Mouse (Mus musculus): Measurements from ENCODE around the gene Ltb.

The Ltb gene

DNA sequence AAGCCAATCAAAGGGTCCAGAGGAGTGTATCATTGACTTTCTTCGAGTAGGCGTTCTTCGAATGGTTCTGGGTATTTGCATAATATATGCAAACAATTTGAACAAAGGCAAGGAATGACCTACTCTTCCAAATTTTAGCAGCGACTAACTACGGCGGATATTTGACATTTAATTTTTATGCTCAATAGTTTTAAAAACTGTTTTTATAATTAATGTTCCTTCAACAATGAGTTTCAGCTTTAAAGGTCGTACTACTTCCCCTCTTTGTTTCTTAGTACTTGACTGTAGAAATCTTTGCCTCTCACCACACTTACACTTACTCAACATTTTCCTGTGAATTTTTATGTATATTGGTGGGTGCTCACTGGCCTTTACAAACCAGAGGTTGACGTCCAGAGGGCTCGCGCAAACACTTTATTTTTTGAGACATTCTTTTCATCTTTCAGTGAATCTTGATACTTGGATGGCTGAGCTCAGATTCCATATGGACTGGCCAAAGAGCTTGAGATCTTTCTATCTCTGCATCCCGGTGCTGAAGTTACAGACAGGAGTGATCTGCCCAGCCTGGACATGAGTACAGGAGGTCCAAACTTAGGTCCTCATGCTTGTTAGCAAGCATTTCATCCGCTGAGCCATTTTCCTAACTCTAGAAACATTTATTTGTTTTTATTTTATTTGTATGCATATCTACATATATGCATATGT lies 28.6 kb upstream of the Ltb start:
- no peak for DNase-seq

- DNase-seq: peak; percentile 73
These were observed 27.7 kb upstream of the Ltb start for GRCm38 (mm10) chr17:35166352-35167035.

GRCm38 (mm10) chr17:35167794-35168193 lies 26.4 kb upstream of the Ltb start:
- DNase-seq: no peak

DNA sequence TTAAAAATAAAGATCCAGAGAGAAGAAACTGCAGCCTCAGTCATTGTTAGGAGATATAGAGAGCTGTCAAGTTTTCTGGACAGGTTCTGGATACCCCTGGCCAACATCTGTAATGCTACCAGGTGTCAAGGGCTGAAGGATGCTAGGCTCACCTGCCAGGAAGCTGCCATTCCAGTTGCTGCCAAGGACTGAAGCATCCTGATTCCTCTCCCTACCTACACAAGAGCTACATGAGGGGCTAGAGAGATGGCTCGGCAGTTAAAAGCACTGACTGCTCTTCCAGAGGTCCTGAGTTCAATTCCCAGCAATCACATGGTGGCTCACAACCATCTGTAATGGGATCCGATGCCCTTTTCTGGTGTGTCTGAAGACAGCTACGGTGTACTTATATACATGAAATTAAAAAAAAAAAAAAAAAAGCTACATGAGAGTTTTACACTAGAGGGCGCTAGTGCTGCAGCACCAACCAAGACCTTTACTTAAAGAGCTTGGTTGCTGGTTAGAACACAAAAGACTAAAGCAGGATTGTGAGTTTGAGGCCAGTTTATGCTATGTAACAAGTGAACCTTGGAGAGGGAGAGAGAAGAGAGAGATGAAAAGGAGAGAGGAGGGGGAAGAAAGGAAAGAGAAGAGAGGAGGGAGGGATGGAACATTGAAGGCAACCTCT lies 25.6 kb upstream of the Ltb start:
- no peak for DNase-seq

GRCm38 (mm10) chr17:35172445-35173234 lies 21.6 kb upstream of the Ltb start:
- DNase-seq: no peak

DNA sequence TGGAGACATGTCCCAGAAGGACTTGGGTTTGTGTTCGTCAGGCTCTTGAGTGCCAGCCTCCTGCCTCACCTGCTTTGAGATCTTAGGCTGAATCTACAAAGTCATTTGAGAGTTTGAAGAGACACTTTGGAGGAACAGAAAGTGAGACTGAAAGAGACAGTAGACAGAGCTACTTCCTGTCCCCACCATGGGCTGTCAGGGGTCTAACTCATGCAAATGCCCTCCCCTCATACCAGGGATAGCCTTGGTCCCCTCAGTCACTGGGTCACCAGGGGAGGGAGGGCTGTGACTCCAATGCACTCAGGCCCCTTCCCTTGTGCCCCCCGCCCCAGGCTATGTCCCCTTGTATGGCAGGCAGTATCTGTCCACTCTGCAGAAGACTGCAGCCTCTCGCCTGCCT lies 20.9 kb upstream of the Ltb start:
- DNase-seq: no peak

DNA sequence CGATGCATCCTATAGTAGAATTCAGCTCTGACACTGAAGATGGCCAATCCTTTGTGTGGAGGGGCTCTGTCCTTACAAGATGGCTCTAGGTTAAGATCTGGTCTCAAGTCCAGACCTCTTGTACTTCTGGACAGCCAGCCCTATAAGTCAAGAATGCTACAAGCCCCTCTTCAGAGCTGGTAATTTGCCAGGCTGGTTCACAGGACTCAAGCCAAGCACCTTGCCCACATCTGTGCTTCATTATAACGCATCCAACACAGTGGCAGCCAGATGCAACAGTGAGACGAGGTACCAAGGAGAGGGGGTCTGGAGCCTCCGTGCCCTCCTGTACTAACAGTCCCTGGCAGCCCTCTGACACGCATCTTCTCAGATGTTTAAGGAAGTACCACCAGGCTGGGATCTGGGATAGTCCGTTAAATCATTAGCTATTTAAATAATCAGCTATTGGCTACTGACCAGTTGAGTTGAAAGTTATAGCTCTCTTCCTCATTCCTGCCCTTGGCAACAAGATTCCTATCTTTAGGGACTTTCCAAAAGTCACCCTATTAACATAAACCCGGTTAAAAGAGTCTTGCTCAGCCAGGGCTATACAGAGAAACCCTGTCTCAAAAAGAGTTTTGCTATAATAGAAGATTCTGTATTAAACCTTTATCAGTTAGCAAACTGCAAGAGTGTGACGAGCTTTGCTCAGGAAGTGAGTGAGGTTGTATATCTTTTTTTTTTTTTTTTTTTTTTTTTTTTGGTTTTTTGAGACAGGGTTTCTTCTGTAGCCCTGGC lies 19.9 kb upstream of the Ltb start:
- DNase-seq: no peak

GRCm38 (mm10) chr17:35175382-35175781 lies 18.9 kb upstream of the Ltb start:
- no peak for DNase-seq

DNA sequence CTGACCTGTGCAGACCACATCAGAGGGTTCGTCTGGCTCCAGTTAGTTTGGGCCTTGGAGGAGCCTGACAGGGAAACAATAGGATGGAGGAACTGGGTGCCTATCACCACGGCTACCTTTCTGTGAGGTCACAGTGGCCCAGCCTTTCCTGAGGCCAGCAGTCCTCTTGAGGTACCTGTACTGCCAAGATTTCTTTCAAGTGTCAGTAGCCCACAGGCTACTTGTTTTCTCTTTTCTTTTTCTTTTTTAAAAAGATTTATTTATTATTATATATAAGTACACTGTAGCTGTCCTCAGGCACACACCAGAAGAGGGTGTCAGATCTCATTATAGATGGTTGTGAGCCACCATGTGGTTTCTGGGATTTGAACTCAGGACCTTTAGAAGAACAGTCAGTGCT lies 18.3 kb upstream of the Ltb start, which contains the start of gene Aif1:
Gene Aif1, minus strand, starts transcription at position 101 of the 400 bp plus-strand sequence.
- no peak for DNase-seq

GRCm38 (mm10) chr17:35178528-35178927 lies 15.7 kb upstream of the Ltb start:
- DNase-seq: peak; percentile 64

DNA sequence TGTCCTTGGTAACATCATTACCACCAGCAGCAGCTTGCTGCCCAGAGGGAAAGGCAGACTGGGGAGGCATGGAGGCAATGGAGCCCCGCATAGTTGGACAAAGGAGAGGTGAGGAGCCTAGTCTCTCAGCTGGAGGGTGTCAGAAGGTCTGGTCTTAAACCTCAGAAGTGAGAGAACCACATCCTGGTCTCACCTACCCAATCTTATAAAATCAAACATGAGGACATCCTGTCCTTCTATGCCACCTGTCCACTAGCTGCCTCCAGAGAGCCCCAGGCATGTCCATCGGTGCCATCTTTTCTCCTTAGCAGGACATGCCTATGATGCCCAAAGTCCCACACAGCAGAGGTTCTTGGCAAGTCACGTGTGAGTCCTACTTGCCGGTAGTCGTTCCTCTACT lies 14.1 kb upstream of the Ltb start:
- no peak for DNase-seq

GRCm38 (mm10) chr17:35185639-35186611 lies 8.3 kb upstream of the Ltb start:
- peak; percentile 52 for DNase-seq

GRCm38 (mm10) chr17:35186681-35187080 lies 7.6 kb upstream of the Ltb start:
- no peak for DNase-seq

- no peak for DNase-seq
These were observed 6.9 kb upstream of the Ltb start for GRCm38 (mm10) chr17:35187345-35187744.

DNA sequence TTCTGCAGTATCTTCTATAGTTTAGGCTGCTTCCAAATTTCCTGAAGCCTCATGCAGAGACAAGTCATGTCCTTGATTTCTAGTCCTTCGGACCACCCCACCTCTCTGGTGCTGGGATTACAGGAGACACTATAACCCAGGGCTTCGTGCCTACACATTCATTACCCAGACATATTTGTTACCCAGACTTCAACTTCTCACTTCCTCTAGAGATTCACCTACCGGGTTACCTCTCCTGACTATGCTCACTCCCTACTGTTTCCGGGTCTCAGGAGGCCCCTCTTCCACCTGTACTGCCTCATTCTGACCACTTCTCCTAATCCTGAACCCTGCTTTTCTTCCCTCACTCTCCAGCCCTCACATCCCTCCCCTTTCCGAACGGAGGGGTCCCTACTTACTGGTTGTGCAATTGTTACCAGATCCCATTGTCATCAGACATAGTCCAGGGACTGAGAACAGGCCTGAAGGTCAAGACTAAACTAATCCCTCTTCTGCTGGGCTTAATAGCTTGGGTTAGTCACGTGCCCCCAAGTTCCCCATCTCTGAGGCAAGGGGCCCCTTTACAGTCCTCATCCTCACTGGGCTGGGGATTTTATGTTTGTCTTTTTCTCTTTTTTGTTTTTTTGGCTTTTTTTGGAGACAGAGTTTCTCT lies 6.2 kb upstream of the Ltb start, which contains the start of gene Lst1:
Gene Lst1, minus strand, starts transcription at position 481 of the 652 bp plus-strand sequence.
- no peak for DNase-seq

DNA sequence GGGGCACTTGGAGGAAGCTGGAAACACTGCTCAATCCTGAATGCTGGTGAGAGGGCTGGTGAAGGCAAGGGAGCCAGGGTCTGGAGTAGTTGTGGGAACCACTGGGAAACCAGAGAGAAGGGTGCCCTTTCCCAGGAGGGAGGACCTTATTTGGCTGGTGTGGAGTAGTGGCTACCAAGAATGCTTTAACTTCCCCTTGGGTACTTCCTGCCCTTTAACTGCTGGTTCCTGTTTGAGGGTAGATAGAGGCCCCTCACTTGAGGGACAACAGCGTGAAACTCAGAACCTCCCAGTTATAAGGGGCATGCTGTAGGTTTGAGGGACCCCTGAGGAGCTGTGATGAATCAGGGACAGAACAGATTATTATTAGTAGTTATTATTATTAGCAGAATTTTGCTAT lies 5.1 kb upstream of the Ltb start:
- no peak for DNase-seq

DNA sequence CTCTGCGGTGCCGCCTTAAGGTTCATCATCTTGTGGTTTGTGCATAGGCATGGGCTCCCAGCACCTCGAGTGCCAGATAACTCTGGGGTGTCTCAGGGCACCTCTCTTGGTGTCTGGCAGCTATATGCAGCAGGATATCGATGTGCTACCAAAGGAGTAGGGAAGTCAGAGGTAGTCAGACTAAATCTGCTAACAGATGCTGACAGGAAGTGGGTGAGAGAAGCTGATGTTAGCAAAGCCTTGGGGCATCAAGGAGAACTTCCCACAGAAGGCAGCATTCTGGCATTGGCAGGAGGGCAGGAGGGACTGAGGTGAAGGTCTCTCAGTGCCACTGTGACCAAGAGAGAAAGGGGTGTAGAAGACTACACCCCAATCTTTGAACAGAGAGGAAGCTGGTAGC lies 4.1 kb upstream of the Ltb start:
- no peak for DNase-seq

DNA sequence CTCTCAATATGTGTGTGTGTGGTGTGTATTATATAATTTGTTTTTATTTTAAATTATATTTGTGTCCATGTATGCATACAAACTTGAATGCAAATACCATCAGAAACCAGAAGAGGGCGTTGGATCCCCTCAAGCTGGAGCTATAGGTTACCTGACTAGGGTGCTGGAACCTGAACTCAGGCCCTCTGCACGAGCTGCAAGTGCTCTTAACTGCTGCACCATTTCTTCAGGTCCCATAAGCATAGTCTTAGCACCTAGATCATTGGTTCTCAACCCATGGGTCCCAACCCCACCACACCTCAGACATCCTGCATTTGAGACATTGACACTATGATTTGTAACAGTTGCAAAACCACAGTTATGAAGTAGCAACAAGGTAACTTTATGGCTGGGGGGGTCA lies 2.5 kb upstream of the Ltb start:
- DNase-seq: no peak

GRCm38 (mm10) chr17:35192924-35193323 lies 1.3 kb upstream of the Ltb start:
- no peak for DNase-seq

GRCm38 (mm10) chr17:35194844-35195630 lies 798 bp downstream of the Ltb start:
- no peak for DNase-seq
